Mouse (Mus musculus): Measurements from ENCODE around the gene Chst5. TPM values are rescaled to one million over a fixed set of nuclear protein-coding genes. Genes with fewer than 3 reads are reported as not detected.

Gene Chst5
- 0.17 TPM for polyA plus RNA-seq (2017; shearing (Covaris generic))

GRCm38 (mm10) chr8:111909621-111910450, at the start of gene Chst5:
Gene Chst5 (minus strand): TSS chr8:111910447.

GRCm38 (mm10) chr8:111940171-111941100, 30.2 kb upstream of the Chst5 start, which contains the start of gene Gabarapl2:
Gene Gabarapl2 (plus strand): TSS chr8:111940703.

DNA sequence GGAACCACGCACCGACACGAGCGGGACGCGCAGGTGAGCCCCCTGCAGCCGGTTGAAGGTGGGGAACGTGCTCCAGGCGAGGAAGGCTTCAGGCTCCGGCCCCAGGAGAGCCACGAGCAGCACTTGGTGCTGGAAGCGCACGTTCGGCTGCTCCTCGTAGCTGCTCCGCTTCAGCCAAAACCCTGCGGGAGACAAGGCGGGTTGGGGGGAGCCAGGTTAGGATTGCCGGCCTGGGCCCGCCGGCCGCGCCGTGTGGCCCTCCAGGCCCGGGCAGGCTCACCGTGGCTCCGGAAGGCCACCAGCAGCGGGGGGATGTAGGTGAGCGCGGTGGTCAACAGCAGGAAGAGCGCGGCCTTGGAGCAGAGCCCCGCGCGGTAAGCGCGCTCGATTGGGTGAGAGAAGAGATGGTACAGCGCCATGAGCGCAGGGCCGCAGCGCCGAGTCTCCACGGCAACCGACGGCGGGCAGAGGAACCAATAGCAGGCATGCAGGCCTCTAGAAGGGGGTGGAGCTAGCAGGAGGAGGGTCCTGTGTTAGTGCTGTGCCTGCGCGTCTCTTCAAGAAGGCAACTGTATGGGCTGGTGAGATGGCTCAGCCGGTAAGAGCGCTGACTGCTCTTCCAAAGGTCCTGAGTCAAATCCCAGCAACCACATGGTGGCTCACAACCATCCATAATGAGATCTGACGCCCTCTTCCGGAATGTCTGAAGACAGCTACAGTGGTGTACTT, 23.3 kb upstream of the Chst5 start, which contains the start of gene Tmem231:
TSS of gene Tmem231 (minus strand) at position 534 of the 729 bp plus-strand sequence.

DNA sequence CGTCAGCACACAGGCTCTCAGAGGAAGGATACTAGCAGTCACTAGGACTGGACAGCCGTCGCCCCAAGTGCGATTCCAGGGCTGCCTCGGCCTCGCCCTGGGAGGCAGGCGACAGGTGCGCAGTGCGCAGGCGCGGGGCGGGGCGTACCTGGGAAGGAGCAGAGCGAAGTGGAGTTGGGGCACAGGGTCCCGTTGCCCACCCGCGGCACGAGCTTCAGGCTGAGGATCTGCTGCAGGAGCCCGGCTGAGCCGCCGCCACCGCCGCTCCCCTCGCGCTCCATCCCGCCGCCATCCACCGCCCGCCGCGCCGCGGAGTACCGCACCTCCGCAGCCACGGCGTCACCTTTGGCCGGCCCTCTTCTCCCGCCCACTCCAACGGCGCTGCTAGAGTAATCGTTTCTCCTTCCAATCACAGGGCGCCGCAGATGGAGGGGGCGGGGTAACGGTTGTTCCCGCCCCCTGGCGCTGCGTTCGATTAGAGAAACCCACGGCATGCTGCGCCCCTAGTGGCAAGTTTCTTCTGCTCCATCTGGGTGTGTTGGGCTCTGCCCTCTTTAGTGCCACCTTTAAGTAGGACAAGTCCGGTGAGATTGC, 33.8 kb downstream of the Chst5 start, which contains the start of gene Tmem170:
TSS of gene Tmem170 (minus strand) at position 396 of the 594 bp plus-strand sequence.

GRCm38 (mm10) chr8:111853861-111854501, 56.3 kb downstream of the Chst5 start, which contains the start of gene Cfdp1:
Gene Cfdp1 (minus strand): TSS chr8:111854291.

Other genes starting within 250 kb of the Chst5 start
- gene Ctrb1, start 219.4 kb downstream of the Chst5 start, polyA plus RNA-seq (2017; shearing (Covaris generic)): not detected
- gene Bcar1, start 166.6 kb downstream of the Chst5 start, polyA plus RNA-seq (2017; shearing (Covaris generic)): 0.29 TPM
- 60.3 TPM for gene Cfdp1, start 56.2 kb downstream of the Chst5 start, polyA plus RNA-seq (2017; shearing (Covaris generic))
- 1.2 TPM for gene Tmem170, start 33.7 kb downstream of the Chst5 start, polyA plus RNA-seq (2017; shearing (Covaris generic))
- gene Tmem231, start 23.4 kb upstream of the Chst5 start, polyA plus RNA-seq (2017; shearing (Covaris generic)): 0.99 TPM
- gene Gabarapl2, start 30.3 kb upstream of the Chst5 start, polyA plus RNA-seq (2017; shearing (Covaris generic)): 327 TPM
- 4.1 TPM for gene Adat1, start 81.9 kb upstream of the Chst5 start, polyA plus RNA-seq (2017; shearing (Covaris generic))
- 78.8 TPM for gene Kars, start 100.9 kb upstream of the Chst5 start, polyA plus RNA-seq (2017; shearing (Covaris generic))
- 17.3 TPM for gene Terf2ip, start 101.0 kb upstream of the Chst5 start, polyA plus RNA-seq (2017; shearing (Covaris generic))
- 2.4 TPM for gene Gm6793, start 104.6 kb upstream of the Chst5 start, polyA plus RNA-seq (2017; shearing (Covaris generic))